16 mouse cellular contexts compared by ENCODE assay signal in genomic region chr7:135605804-135606072, GRCm38 (mm10).
DNase-seq lines count a peak whose midpoint lies in the region; ATAC-seq and TF ChIP-seq lines count a peak whose summit lies in the region.
"Had no signal": no experiment of that assay in that cellular context is flagged by ENCODE, and none has a peak within 500 bp of the region (broad histone marks: within the 10 kb centered on the region; RNA-seq: fewer than 3 reads in every experiment).

No protein-coding gene starts in this region.

- peaks cover 37% of the 10 kb centered on the region for H3K4me1 ChIP-seq in heart, embryonic 16.5 days (ENCODE audit: control insufficient read depth, insufficient read depth, low read length)
- peaks cover 13% of the 10 kb centered on the region; the same call in 1 of the 2 replicates for H3K4me1 ChIP-seq in lung, embryonic 14.5 days (ENCODE audit: insufficient read depth)
- peaks cover 4% of the 10 kb centered on the region; the same call in 1 of the 2 replicates for H3K4me1 ChIP-seq in stomach, embryonic 14.5 days (ENCODE audit: control insufficient read depth, insufficient read depth, low read length)

- intact Hi-C loops in heart, postnatal 14 days (cut with DNase I) = no loop called here

- H3K9ac ChIP-seq in heart, embryonic 16.5 days (ENCODE audit: low read length) = no peak overlapping the region
- no peak overlapping the region for H3K9ac ChIP-seq in lung, embryonic 14.5 days
- no peak overlapping the region for H3K9ac ChIP-seq in stomach, embryonic 14.5 days (replicated peaks; ENCODE audit: low read depth, low read length)
- H3K9ac ChIP-seq: forebrain, postnatal 0 days; midbrain, embryonic 15.5 days had no signal

- no peak for ATAC-seq in heart, embryonic 16.5 days (replicated peaks; ENCODE audit: extremely low read depth, insufficient read depth, low FRiP score)
- ATAC-seq in lung, embryonic 14.5 days (ENCODE audit: insufficient read depth) = no peak
- ATAC-seq in stomach, embryonic 14.5 days (ENCODE audit: insufficient number of reproducible peaks, insufficient read depth, low FRiP score, low read depth) = no peak
- ATAC-seq: forebrain, postnatal 0 days; hindbrain, embryonic 16.5 days; midbrain, embryonic 15.5 days had no signal

- H3K9me3 ChIP-seq in heart, embryonic 16.5 days (replicated peaks; ENCODE audit: control insufficient read depth, low read length) = no peaks in the 10 kb centered on the region
- H3K9me3 ChIP-seq in lung, embryonic 14.5 days (ENCODE audit: low read depth, low read length) = no peaks in the 10 kb centered on the region
- H3K9me3 ChIP-seq in stomach, embryonic 14.5 days (ENCODE audit: control insufficient read depth, low read depth, low read length) = no peaks in the 10 kb centered on the region
- H3K9me3 ChIP-seq: midbrain, embryonic 15.5 days had no signal

- H3K4me2 ChIP-seq in heart, embryonic 16.5 days (ENCODE audit: low read depth, low read length) = no peak overlapping the region
- no peak overlapping the region for H3K4me2 ChIP-seq in lung, embryonic 14.5 days
- H3K4me2 ChIP-seq in stomach, embryonic 14.5 days (replicated peaks; ENCODE audit: low read depth, low read length) = no peak overlapping the region
- H3K4me2 ChIP-seq: midbrain, embryonic 15.5 days had no signal

- H3K36me3 ChIP-seq in heart, embryonic 16.5 days (ENCODE audit: control insufficient read depth, insufficient read depth) = no peaks in the 10 kb centered on the region
- no peaks in the 10 kb centered on the region for H3K36me3 ChIP-seq in lung, embryonic 14.5 days (ENCODE audit: insufficient read depth)
- H3K36me3 ChIP-seq in stomach, embryonic 14.5 days (ENCODE audit: control insufficient read depth, insufficient read depth, low read length) = no peaks in the 10 kb centered on the region
- H3K36me3 ChIP-seq: midbrain, embryonic 15.5 days had no signal

- no peaks in the 10 kb centered on the region for H3K27me3 ChIP-seq in heart, embryonic 16.5 days (ENCODE audit: control insufficient read depth, insufficient read depth, low read length)
- H3K27me3 ChIP-seq in lung, embryonic 14.5 days (ENCODE audit: insufficient read depth, low read length) = no peaks in the 10 kb centered on the region
- H3K27me3 ChIP-seq in stomach, embryonic 14.5 days (ENCODE audit: control insufficient read depth, insufficient read depth, low read length) = no peaks in the 10 kb centered on the region
- H3K27me3 ChIP-seq: midbrain, embryonic 15.5 days; Patski had no signal

- H3K4me3 ChIP-seq in heart, embryonic 16.5 days (ENCODE audit: low read length) = no peak overlapping the region
- no peak overlapping the region for H3K4me3 ChIP-seq in lung, embryonic 14.5 days (ENCODE audit: low read depth, low read length)
- H3K4me3 ChIP-seq in stomach, embryonic 14.5 days (ENCODE audit: low read depth, low read length) = no peak overlapping the region
- H3K4me3 ChIP-seq: midbrain, embryonic 15.5 days had no signal

- no peak for TF ChIP-seq CTCF in lung, embryonic 14.5 days (IDR thresholded peaks at IDR 0.05; ENCODE audit: low read depth)

- H3K27ac ChIP-seq in heart, embryonic 16.5 days (ENCODE audit: low read length) = peak overlapping the region; percentile 77
- H3K27ac ChIP-seq in lung, embryonic 14.5 days (ENCODE audit: low read depth) = peak overlapping the region; percentile 67
- H3K27ac ChIP-seq in stomach, embryonic 14.5 days (ENCODE audit: low read length) = peak overlapping the region; percentile 58; the same call in 1 of the 2 replicates
- H3K27ac ChIP-seq: midbrain, embryonic 15.5 days had no signal

- 68% methylated on average over 6 of the region's 6 CpGs for WGBS in heart, embryonic 16.5 days
- WGBS in lung, embryonic 14.5 days = 74% methylated on average over 6 of the region's 6 CpGs
- WGBS in stomach, embryonic 14.5 days = 67% methylated on average over 6 of the region's 6 CpGs

- DNase-seq in adrenal gland, postnatal 25 days = peak; percentile 36
- DNase-seq in adrenal gland, postnatal 4 days (ENCODE audit: low spot score in 2 of 2) = no peak
- DNase-seq in heart, postnatal 14 days = no peak
- DNase-seq in lung, embryonic 14.5 days = no peak
- no peak for DNase-seq in lung, postnatal 14 days
- no peak for DNase-seq in gastrocnemius, postnatal 4 days (ENCODE audit: low spot score in 2 of 2)
- DNase-seq: cerebellum, adult 2 months; forebrain, postnatal 0 days; gastrocnemius, postnatal 25 days; right cerebral cortex, postnatal 4 days; thymus, postnatal 14 days had no signal
